Comparison of ENCODE assay signal across 8 mouse cellular contexts in the genomic region with DNA sequence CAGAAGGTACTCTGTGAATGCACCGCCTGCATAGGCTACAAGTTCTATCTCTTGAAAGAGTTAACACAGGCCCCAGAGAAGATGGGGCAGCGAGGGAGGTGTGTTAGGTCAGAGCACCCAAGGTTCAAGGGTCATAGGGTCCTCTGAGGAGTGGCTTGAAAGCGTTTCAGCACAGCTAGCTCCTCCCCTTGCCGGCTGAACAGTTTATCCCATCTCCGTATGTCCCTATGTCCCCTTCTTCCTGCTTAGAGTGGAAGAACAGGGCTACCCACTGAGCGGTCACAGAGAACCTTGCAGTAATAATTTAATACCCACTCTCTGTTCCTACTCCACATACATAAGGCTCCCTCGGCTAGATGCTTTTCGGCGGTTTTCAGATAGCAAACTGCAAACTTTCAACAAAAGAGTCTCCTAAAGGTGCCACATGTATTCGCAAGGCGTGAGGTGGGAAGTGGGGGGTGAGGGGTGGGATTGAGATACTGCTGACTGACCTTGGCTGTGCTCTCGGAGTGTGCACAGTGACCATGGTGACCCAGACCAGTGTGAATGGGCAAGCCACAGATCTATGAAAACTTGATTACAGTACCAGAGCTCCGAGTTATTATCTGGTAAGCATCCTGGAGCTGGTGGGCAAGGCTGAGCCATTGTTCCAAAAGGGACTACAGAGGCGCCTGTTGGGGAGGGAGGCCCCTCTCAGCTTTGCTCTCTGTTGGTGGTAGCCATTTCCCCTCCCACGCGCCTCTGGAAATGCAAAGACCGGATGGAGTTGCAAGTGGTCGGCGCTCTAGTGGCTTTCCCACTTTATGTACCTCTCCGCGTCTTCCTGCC. TPM values are rescaled to one million over a fixed set of nuclear protein-coding genes. Genes with fewer than 3 reads are reported as not detected.
DNase-seq lines count a peak whose midpoint lies in the region; ATAC-seq and TF ChIP-seq lines count a peak whose summit lies in the region.

A gene (plus strand): TSS at position 734 of the 828 bp plus-strand sequence.

- TF ChIP-seq CTCF in small intestine, adult 2 months (IDR thresholded peaks at IDR 0.05; ENCODE audit: extremely low read depth, insufficient read length, insufficient replicate concordance, low read depth, low read length): no peak

- no peak; the same call in 1 of the 2 replicates for ATAC-seq in hindbrain, embryonic 15.5 days (ENCODE audit: low FRiP score, low read depth)
- ATAC-seq in liver, embryonic 12.5 days: peak; percentile 31

- H3K9me3 ChIP-seq in erythroblast, embryonic 14.5 days (ENCODE audit: control insufficient read depth, low read length): no peaks in the 10 kb centered on the region
- no peaks in the 10 kb centered on the region for H3K9me3 ChIP-seq in hindbrain, embryonic 15.5 days
- no peaks in the 10 kb centered on the region for H3K9me3 ChIP-seq in liver, embryonic 12.5 days (replicated peaks)

- no peak for TF ChIP-seq POLR2A in small intestine, adult 2 months (IDR thresholded peaks at IDR 0.05; ENCODE audit: low read depth, low read length)

- peak within 1 kb of the TSS; percentile 97 for H3K27ac ChIP-seq in hindbrain, embryonic 15.5 days (replicated peaks)
- H3K27ac ChIP-seq in liver, embryonic 12.5 days: peak within 1 kb of the TSS; percentile 94
- H3K27ac ChIP-seq in small intestine, adult 2 months (ENCODE audit: insufficient read depth, low read depth, low read length): peak within 1 kb of the TSS; percentile 71

- H3K4me3 ChIP-seq in erythroblast, embryonic 14.5 days (replicated peaks): peak within 1 kb of the TSS; percentile 83
- peak within 1 kb of the TSS; percentile 70 for H3K4me3 ChIP-seq in hindbrain, embryonic 15.5 days
- peak within 1 kb of the TSS; percentile 82 for H3K4me3 ChIP-seq in liver, embryonic 12.5 days
- peak within 1 kb of the TSS; percentile 77 for H3K4me3 ChIP-seq in small intestine, adult 2 months (ENCODE audit: low read depth, low read length)

- no peak for DNase-seq in layer of hippocampus, adult 8-10 months (ENCODE audit: low spot score in 2 of 2)
- no peak for DNase-seq in layer of hippocampus, adult 9-11 months
- DNase-seq in T-cell, adult 2 months (ENCODE audit: low spot score): peak; percentile 50
- DNase-seq in right cerebral cortex, postnatal 14 days: no peak

- peaks cover 91% of the 10 kb centered on the region for H3K4me1 ChIP-seq in erythroblast, embryonic 14.5 days (ENCODE audit: control insufficient read depth)
- peaks cover 51% of the 10 kb centered on the region for H3K4me1 ChIP-seq in hindbrain, embryonic 15.5 days (replicated peaks)
- peaks cover 79% of the 10 kb centered on the region for H3K4me1 ChIP-seq in liver, embryonic 12.5 days
- peaks cover 24% of the 10 kb centered on the region for H3K4me1 ChIP-seq in small intestine, adult 2 months (ENCODE audit: control insufficient read depth, insufficient read depth, insufficient read length, low read length)

- 3% methylated on average over 21 of the region's 21 CpGs for WGBS in hindbrain, embryonic 15.5 days
- WGBS in liver, embryonic 12.5 days (ENCODE audit: insufficient replicate concordance): 4% methylated on average over 21 of the region's 21 CpGs
- WGBS in small intestine, adult 2 months: 6% methylated on average over 21 of the region's 21 CpGs

- peaks cover 33% of the 10 kb centered on the region for H3K36me3 ChIP-seq in erythroblast, embryonic 14.5 days (ENCODE audit: control insufficient read depth)
- H3K36me3 ChIP-seq in hindbrain, embryonic 15.5 days: 0 out of 2 replicates have a peak, but pooled peaks cover 2% of the 10 kb centered on the region
- H3K36me3 ChIP-seq in liver, embryonic 12.5 days: peaks cover 33% of the 10 kb centered on the region
- peaks cover 9% of the 10 kb centered on the region for H3K36me3 ChIP-seq in small intestine, adult 2 months (ENCODE audit: control insufficient read depth, insufficient read depth, low read length)

- H3K27me3 ChIP-seq in erythroblast, embryonic 14.5 days (ENCODE audit: control insufficient read depth): no peaks in the 10 kb centered on the region
- no peaks in the 10 kb centered on the region for H3K27me3 ChIP-seq in hindbrain, embryonic 15.5 days
- H3K27me3 ChIP-seq in liver, embryonic 12.5 days (replicated peaks): no peaks in the 10 kb centered on the region
- no peaks in the 10 kb centered on the region for H3K27me3 ChIP-seq in small intestine, adult 2 months (ENCODE audit: control insufficient read depth, insufficient read depth, low read length)

- H3K4me2 ChIP-seq in hindbrain, embryonic 15.5 days: peak within 1 kb of the TSS; percentile 93
- peak within 1 kb of the TSS; percentile 93 for H3K4me2 ChIP-seq in liver, embryonic 12.5 days

- peak within 1 kb of the TSS; percentile 89 for H3K9ac ChIP-seq in hindbrain, embryonic 15.5 days
- peak within 1 kb of the TSS; percentile 82 for H3K9ac ChIP-seq in liver, embryonic 12.5 days

RNA-seq across cellular contexts. Expression of the gene that starts here (rescaled TPM):
- 100 to 1,000 TPM; 662 to 773 (median 703) TPM for total RNA-seq in layer of hippocampus, adult 8-10 months (2022)
- polyA plus RNA-seq in erythroblast, embryonic 14.5 days (2012): 0.27 TPM in 2 replicates
- polyA plus RNA-seq in hindbrain, embryonic 15.5 days (2015; fragmentation: Nextera tagmentation; extraction: Ambion mirVana): 288 and 295 TPM in 2 replicates
- polyA plus RNA-seq in liver, embryonic 12.5 days (2016; fragmentation: Nextera tagmentation; extraction: Ambion mirVana): 136 and 148 TPM in 2 replicates
- polyA plus RNA-seq in small intestine, adult 2 months (2012; rRNA removed): 20.5 and 23.6 TPM in 2 replicates

Comparison
In these comparisons a context has a peak if more than half of its experiments do, and no peak if none do; other contexts are left out.
1. RNA of the gene that starts here (polyA plus RNA-seq): 288 to 295 TPM in hindbrain, embryonic 15.5 days, 136 to 148 TPM in liver, embryonic 12.5 days and 20.5 to 23.6 TPM in small intestine, adult 2 months; 0.27 TPM in erythroblast, embryonic 14.5 days; every median in the first group is over 10 times any median in the second.
2. Peak in every context shown above with its lines, with median percentiles within 50 percentile points of each other: H3K4me3 ChIP-seq and H3K27ac ChIP-seq.